Mouse (Mus musculus): ENCODE data around the gene Mgl2. TPM values are rescaled to one million over a fixed set of nuclear protein-coding genes. Genes with fewer than 3 reads are reported as not detected.
"Not testable (repeated sequence)": the region's sequence is repeated elsewhere in the genome, so short reads cannot be mapped to it uniquely, and the experiment has no call there.

The Mgl2 gene
- polyA plus RNA-seq, 1 experiment from 2014 or later = not detected

- no peaks in the 10 kb centered on the region for H3K9me3 ChIP-seq (ENCODE audit: control insufficient read depth, low read length)
- no peaks in the 10 kb centered on the region for H3K27me3 ChIP-seq (ENCODE audit: control insufficient read depth, insufficient read depth, low read length)
- ATAC-seq (replicated peaks; ENCODE audit: low FRiP score) (no peak), DNase-seq (ENCODE audit: low spot score) (no peak)
- H3K4me1 ChIP-seq (replicated peaks; ENCODE audit: control insufficient read depth, insufficient read depth, low read length) = no peaks in the 10 kb centered on the region
- no peak overlapping the region for H3K27ac ChIP-seq (ENCODE audit: low read depth, low read length)
- no peak overlapping the region for H3K9ac ChIP-seq (ENCODE audit: low read length)
- no peak overlapping the region for H3K4me2 ChIP-seq (ENCODE audit: low read depth, low read length, severe bottlenecking)
- no peak overlapping the region for H3K4me3 ChIP-seq (ENCODE audit: low read depth, low read length)
- H3K36me3 ChIP-seq (ENCODE audit: control insufficient read depth, insufficient read depth, low read length) = no peaks in the 10 kb centered on the region
- 71% methylated on average over 3 of the region's 3 CpGs for WGBS
Measured at GRCm38 (mm10) chr11:70162336-70162735, 32.2 kb downstream of the Mgl2 start.

GRCm38 (mm10) chr11:70165972-70166921 lies 36.1 kb downstream of the Mgl2 start:
- no peak overlapping the region for H3K27ac ChIP-seq (ENCODE audit: low read depth, low read length)
- H3K4me1 ChIP-seq (replicated peaks; ENCODE audit: control insufficient read depth, insufficient read depth, low read length) = no peaks in the 10 kb centered on the region
- H3K36me3 ChIP-seq (ENCODE audit: control insufficient read depth, insufficient read depth, low read length) = no peaks in the 10 kb centered on the region
- WGBS = 71% methylated on average over 16 of the region's 16 CpGs
- H3K4me3 ChIP-seq (ENCODE audit: low read depth, low read length) = no peak overlapping the region
- H3K4me2 ChIP-seq (ENCODE audit: low read depth, low read length, severe bottlenecking) = no peak overlapping the region
- no peak overlapping the region for H3K9ac ChIP-seq (ENCODE audit: low read length)
- no peaks in the 10 kb centered on the region for H3K27me3 ChIP-seq (ENCODE audit: control insufficient read depth, insufficient read depth, low read length)
- DNase-seq (ENCODE audit: low spot score) = no peak
- no peaks in the 10 kb centered on the region for H3K9me3 ChIP-seq (ENCODE audit: control insufficient read depth, low read length)
- no peak for ATAC-seq (replicated peaks; ENCODE audit: low FRiP score)

GRCm38 (mm10) chr11:70168136-70168535 lies 38.0 kb downstream of the Mgl2 start:
- H3K4me2 ChIP-seq (ENCODE audit: low read depth, low read length, severe bottlenecking) = no peak overlapping the region
- no peaks in the 10 kb centered on the region for H3K4me1 ChIP-seq (replicated peaks; ENCODE audit: control insufficient read depth, insufficient read depth, low read length)
- H3K36me3 ChIP-seq (ENCODE audit: control insufficient read depth, insufficient read depth, low read length) = no peaks in the 10 kb centered on the region
- no peaks in the 10 kb centered on the region for H3K9me3 ChIP-seq (ENCODE audit: control insufficient read depth, low read length)
- ATAC-seq (replicated peaks; ENCODE audit: low FRiP score) (no peak), DNase-seq (ENCODE audit: low spot score) (no peak)
- no peak overlapping the region for H3K9ac ChIP-seq (ENCODE audit: low read length)
- no peaks in the 10 kb centered on the region for H3K27me3 ChIP-seq (ENCODE audit: control insufficient read depth, insufficient read depth, low read length)
- 65% methylated on average over 7 of the region's 7 CpGs for WGBS
- H3K27ac ChIP-seq (ENCODE audit: low read depth, low read length) = no peak overlapping the region
- no peak overlapping the region for H3K4me3 ChIP-seq (ENCODE audit: low read depth, low read length)

GRCm38 (mm10) chr11:70169471-70169870 lies 39.3 kb downstream of the Mgl2 start:
- not testable (repeated sequence) for H3K36me3 ChIP-seq (ENCODE audit: control insufficient read depth, insufficient read depth, low read length); H3K4me1 ChIP-seq (replicated peaks; ENCODE audit: control insufficient read depth, insufficient read depth, low read length); H3K4me3 ChIP-seq (ENCODE audit: low read depth, low read length); H3K4me2 ChIP-seq (ENCODE audit: low read depth, low read length, severe bottlenecking); H3K9ac ChIP-seq (ENCODE audit: low read length); DNase-seq (ENCODE audit: low spot score); H3K9me3 ChIP-seq (ENCODE audit: control insufficient read depth, low read length); H3K27me3 ChIP-seq (ENCODE audit: control insufficient read depth, insufficient read depth, low read length); ATAC-seq (replicated peaks; ENCODE audit: low FRiP score); H3K27ac ChIP-seq (ENCODE audit: low read depth, low read length)
- 93% methylated on average over 7 of the region's 7 CpGs for WGBS

GRCm38 (mm10) chr11:70170291-70170690 lies 40.2 kb downstream of the Mgl2 start:
- no peak for ATAC-seq (replicated peaks; ENCODE audit: low FRiP score)
- DNase-seq (ENCODE audit: low spot score) = no peak
- Histone ChIP-seq H3K9ac (ENCODE audit: low read length) (no peak overlapping the region), H3K4me1 (replicated peaks; ENCODE audit: control insufficient read depth, insufficient read depth, low read length) (no peaks in the 10 kb centered on the region), H3K36me3 (ENCODE audit: control insufficient read depth, insufficient read depth, low read length) (no peaks in the 10 kb centered on the region), H3K4me3 (ENCODE audit: low read depth, low read length) (no peak overlapping the region), H3K27ac (ENCODE audit: low read depth, low read length) (no peak overlapping the region), H3K27me3 (ENCODE audit: control insufficient read depth, insufficient read depth, low read length) (no peaks in the 10 kb centered on the region), H3K9me3 (ENCODE audit: control insufficient read depth, low read length) (no peaks in the 10 kb centered on the region), H3K4me2 (ENCODE audit: low read depth, low read length, severe bottlenecking) (no peak overlapping the region)
- 83% methylated on average over 7 of the region's 7 CpGs for WGBS

GRCm38 (mm10) chr11:70171181-70171580 lies 41.1 kb downstream of the Mgl2 start:
- ATAC-seq (replicated peaks; ENCODE audit: low FRiP score) (no peak), DNase-seq (ENCODE audit: low spot score) (no peak)
- no peak overlapping the region for H3K27ac ChIP-seq (ENCODE audit: low read depth, low read length)
- H3K4me2 ChIP-seq (ENCODE audit: low read depth, low read length, severe bottlenecking) = no peak overlapping the region
- H3K27me3 ChIP-seq (ENCODE audit: control insufficient read depth, insufficient read depth, low read length) = no peaks in the 10 kb centered on the region
- no peaks in the 10 kb centered on the region for H3K4me1 ChIP-seq (replicated peaks; ENCODE audit: control insufficient read depth, insufficient read depth, low read length)
- WGBS = 82% methylated on average over 7 of the region's 7 CpGs
- no peak overlapping the region for H3K4me3 ChIP-seq (ENCODE audit: low read depth, low read length)
- H3K36me3 ChIP-seq (ENCODE audit: control insufficient read depth, insufficient read depth, low read length) = no peaks in the 10 kb centered on the region
- no peaks in the 10 kb centered on the region for H3K9me3 ChIP-seq (ENCODE audit: control insufficient read depth, low read length)
- H3K9ac ChIP-seq (ENCODE audit: low read length) = no peak overlapping the region

GRCm38 (mm10) chr11:70171847-70172246 lies 41.7 kb downstream of the Mgl2 start:
- Histone ChIP-seq H3K9me3 (ENCODE audit: control insufficient read depth, low read length) (no peaks in the 10 kb centered on the region), H3K4me3 (ENCODE audit: low read depth, low read length) (no peak overlapping the region), H3K9ac (ENCODE audit: low read length) (no peak overlapping the region), H3K27me3 (ENCODE audit: control insufficient read depth, insufficient read depth, low read length) (no peaks in the 10 kb centered on the region), H3K36me3 (ENCODE audit: control insufficient read depth, insufficient read depth, low read length) (no peaks in the 10 kb centered on the region), H3K4me1 (replicated peaks; ENCODE audit: control insufficient read depth, insufficient read depth, low read length) (no peaks in the 10 kb centered on the region), H3K27ac (ENCODE audit: low read depth, low read length) (no peak overlapping the region), H3K4me2 (ENCODE audit: low read depth, low read length, severe bottlenecking) (no peak overlapping the region)
- WGBS = 56% methylated on average over 3 of the region's 3 CpGs
- no peak for ATAC-seq (replicated peaks; ENCODE audit: low FRiP score)
- DNase-seq (ENCODE audit: low spot score) = no peak

- Histone ChIP-seq H3K9ac (ENCODE audit: low read length) (no peak overlapping the region), H3K4me3 (ENCODE audit: low read depth, low read length) (no peak overlapping the region), H3K9me3 (ENCODE audit: control insufficient read depth, low read length) (no peaks in the 10 kb centered on the region), H3K4me1 (replicated peaks; ENCODE audit: control insufficient read depth, insufficient read depth, low read length) (no peaks in the 10 kb centered on the region), H3K4me2 (ENCODE audit: low read depth, low read length, severe bottlenecking) (no peak overlapping the region), H3K27ac (ENCODE audit: low read depth, low read length) (no peak overlapping the region), H3K36me3 (ENCODE audit: control insufficient read depth, insufficient read depth, low read length) (no peaks in the 10 kb centered on the region), H3K27me3 (ENCODE audit: control insufficient read depth, insufficient read depth, low read length) (no peaks in the 10 kb centered on the region)
- 55% methylated on average over 5 of the region's 5 CpGs for WGBS
- no peak for ATAC-seq (replicated peaks; ENCODE audit: low FRiP score)
- peak; percentile 56 for DNase-seq (ENCODE audit: low spot score)
Measured at GRCm38 (mm10) chr11:70172298-70172697, 42.2 kb downstream of the Mgl2 start.

- Histone ChIP-seq H3K27ac (ENCODE audit: low read depth, low read length) (no peak overlapping the region), H3K27me3 (ENCODE audit: control insufficient read depth, insufficient read depth, low read length) (no peaks in the 10 kb centered on the region), H3K4me2 (ENCODE audit: low read depth, low read length, severe bottlenecking) (no peak overlapping the region), H3K9me3 (ENCODE audit: control insufficient read depth, low read length) (no peaks in the 10 kb centered on the region), H3K4me3 (ENCODE audit: low read depth, low read length) (no peak overlapping the region), H3K9ac (ENCODE audit: low read length) (no peak overlapping the region), H3K36me3 (ENCODE audit: control insufficient read depth, insufficient read depth, low read length) (no peaks in the 10 kb centered on the region), H3K4me1 (replicated peaks; ENCODE audit: control insufficient read depth, insufficient read depth, low read length) (0 out of 2 replicates have a peak, but pooled peaks cover 1% of the 10 kb centered on the region)
- ATAC-seq (replicated peaks; ENCODE audit: low FRiP score) (no peak), DNase-seq (ENCODE audit: low spot score) (no peak)
- 85% methylated on average over 4 of the region's 4 CpGs for whole genome bisulfite sequencing
Measured at GRCm38 (mm10) chr11:70174491-70174890, 44.4 kb downstream of the Mgl2 start.
